Mouse (Mus musculus) ES-Bruce4 (cell line): Measurements from ENCODE around the gene Fam171a1.

Experiments
- CTCF ChIP-seq: IDR thresholded peaks from one replicate; pipeline ENCODE4 v1.8.1; 2011; ENCODE audit warnings: low read depth, low read length
- EP300 ChIP-seq: IDR thresholded peaks from 2 replicates; pipeline ENCODE4 v1.6.1; 2011; ENCODE audit warnings: low read depth, low read length; ENCODE audit not compliant: insufficient read depth
- POLR2A ChIP-seq: IDR thresholded peaks from one replicate; pipeline ENCODE4 v1.8.1; 2011; ENCODE audit warnings: low read length; ENCODE audit not compliant: insufficient read depth

GRCm38 (mm10) chr2:3191149-3191548 is 77.1 kb downstream of the Fam171a1 start:
- TF ChIP-seq POLR2A, result no peak
- no peak for TF ChIP-seq EP300
- TF ChIP-seq CTCF, result no peak
